Mouse (Mus musculus): ENCODE data around the gene Cnksr1. TPM values are rescaled to one million over a fixed set of nuclear protein-coding genes. Genes with fewer than 3 reads are reported as not detected.

The Cnksr1 gene
- total RNA-seq, 1 experiment, result 1.7 TPM

DNA sequence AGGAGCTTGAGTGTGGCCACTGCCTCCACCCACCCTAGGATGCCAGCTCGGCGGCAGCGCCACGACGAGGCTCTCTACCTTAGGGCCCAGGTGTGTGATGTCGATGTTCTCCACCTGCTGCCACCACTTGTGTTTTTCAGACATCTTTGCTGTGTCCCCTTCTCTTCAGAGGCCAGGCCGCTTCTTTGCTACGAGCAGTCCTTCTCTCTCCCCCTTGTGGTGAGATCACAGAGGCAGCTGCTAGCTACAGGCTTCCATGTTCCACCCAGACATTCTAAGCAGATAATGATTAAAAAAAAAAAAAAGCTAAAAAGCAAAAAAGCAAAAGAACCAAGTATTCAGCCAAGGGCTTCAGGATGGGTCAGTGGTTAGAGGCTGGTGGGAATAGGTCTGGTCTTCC lies 11.0 kb downstream of the Cnksr1 start, which contains the start of gene Catsper4:
Gene Catsper4, minus strand, starts transcription at position 190 of the 400 bp plus-strand sequence.
- Histone ChIP-seq H3K27ac (ENCODE audit: insufficient read depth, low read depth, low read length, poor library complexity, severe bottlenecking) (no peak within 1 kb of the TSS), H3K4me1 (ENCODE audit: control insufficient read depth in 2 of 2, insufficient read depth in 2 of 2, low read length in 2 of 2, poor library complexity in 1 of 2) (peaks cover 0 to 3% of the 10 kb centered on the region in 2 experiments; a peak in 1 of 4 replicates), H3K4me3 (ENCODE audit: insufficient read depth in 1 of 2, low read depth in 1 of 2, low read length in 2 of 2, poor library complexity in 1 of 2, severe bottlenecking in 1 of 2) (no peak within 1 kb of the TSS), H3K9me3 (ENCODE audit: control insufficient read depth, insufficient read depth, low read depth, low read length) (no peaks in the 10 kb centered on the region), H3K36me3 (ENCODE audit: control insufficient read depth, insufficient read depth, low read length, poor library complexity, severe bottlenecking) (no peaks in the 10 kb centered on the region), H3K9ac (ENCODE audit: insufficient read depth, low read depth, low read length, poor library complexity, severe bottlenecking) (no peak within 1 kb of the TSS)
- no peak for DNase-seq (ENCODE audit: low read depth, low spot score)
- in situ Hi-C loops (cut with MboI; ENCODE audit: low sequenced_read_pairs in 2 of 2, unreplicated experiment in 2 of 2), result no loop called here
- TF ChIP-seq MAFK (IDR thresholded peaks at IDR 0.05; ENCODE audit: insufficient read depth, low read depth, low read length), result no peak
- no peak for TF ChIP-seq ZC3H11A (IDR thresholded peaks at IDR 0.05; ENCODE audit: borderline replicate concordance, low read depth, low read length)
- TF ChIP-seq ZNF384 (IDR thresholded peaks at IDR 0.05; ENCODE audit: low read depth, low read length), result no peak
- TF ChIP-seq CHD2 (IDR thresholded peaks at IDR 0.05; ENCODE audit: low read depth, low read length), result no peak
- no peak for TF ChIP-seq HCFC1 (IDR thresholded peaks at IDR 0.05; ENCODE audit: borderline replicate concordance, insufficient read depth, low read length)

DNA sequence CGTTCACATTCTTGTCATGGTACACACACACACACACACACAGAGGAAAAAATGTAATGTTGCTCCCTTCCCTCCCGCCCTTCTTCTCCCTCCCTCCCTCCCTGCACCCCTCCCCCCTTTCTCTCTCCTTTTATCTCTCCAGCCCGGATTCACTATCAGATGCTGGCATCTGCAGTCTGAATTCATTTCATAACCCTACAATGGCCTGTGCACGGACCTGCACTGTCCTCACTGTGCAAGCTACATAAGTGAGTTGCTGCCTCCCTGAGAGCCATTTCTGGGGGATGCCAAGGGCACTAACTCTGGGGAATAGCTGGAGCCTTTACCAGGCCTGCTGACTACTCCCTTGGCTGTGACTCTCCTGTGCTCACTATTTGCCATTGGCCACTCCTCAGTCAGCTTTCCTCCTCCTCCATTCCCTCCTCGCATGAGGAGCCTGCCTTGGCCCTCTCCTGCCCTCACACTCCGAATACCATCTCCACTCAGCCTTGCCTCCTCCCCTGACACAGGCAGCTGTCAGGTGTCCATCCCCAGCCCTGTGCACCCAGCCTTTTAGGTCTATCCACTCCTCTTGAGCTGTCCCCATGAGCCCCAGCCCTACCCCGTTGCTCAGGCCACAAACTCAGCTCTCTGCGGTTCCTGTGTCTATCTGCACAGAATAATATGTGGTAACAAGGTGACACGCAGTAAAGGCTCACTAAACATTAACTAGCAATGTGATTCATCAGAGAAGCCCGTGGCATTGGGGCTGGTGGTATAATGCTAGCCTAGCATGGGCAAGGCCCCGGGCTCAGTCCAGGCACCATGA lies 15.2 kb downstream of the Cnksr1 start:
- no peak overlapping the region for H3K27ac ChIP-seq (ENCODE audit: insufficient read depth, low read depth, low read length, poor library complexity, severe bottlenecking)
- no peaks in the 10 kb centered on the region for H3K9me3 ChIP-seq (ENCODE audit: control insufficient read depth, insufficient read depth, low read depth, low read length)
- no peak overlapping the region for H3K9ac ChIP-seq (ENCODE audit: insufficient read depth, low read depth, low read length, poor library complexity, severe bottlenecking)
- no peaks in the 10 kb centered on the region for H3K4me1 ChIP-seq (ENCODE audit: control insufficient read depth in 2 of 2, insufficient read depth in 2 of 2, low read length in 2 of 2, poor library complexity in 1 of 2)
- H3K4me3 ChIP-seq (ENCODE audit: insufficient read depth in 1 of 2, low read depth in 1 of 2, low read length in 2 of 2, poor library complexity in 1 of 2, severe bottlenecking in 1 of 2), result no peak overlapping the region
- no peak for DNase-seq (ENCODE audit: low read depth, low spot score)
- TF ChIP-seq MAFK (IDR thresholded peaks at IDR 0.05; ENCODE audit: insufficient read depth, low read depth, low read length), result no peak
- TF ChIP-seq CHD2 (IDR thresholded peaks at IDR 0.05; ENCODE audit: low read depth, low read length), result no peak
- no peak for TF ChIP-seq ZNF384 (IDR thresholded peaks at IDR 0.05; ENCODE audit: low read depth, low read length)
- in situ Hi-C loops (cut with MboI; ENCODE audit: low sequenced_read_pairs in 2 of 2, unreplicated experiment in 2 of 2), result no loop called here
- no peaks in the 10 kb centered on the region for H3K36me3 ChIP-seq (ENCODE audit: control insufficient read depth, insufficient read depth, low read length, poor library complexity, severe bottlenecking)

DNA sequence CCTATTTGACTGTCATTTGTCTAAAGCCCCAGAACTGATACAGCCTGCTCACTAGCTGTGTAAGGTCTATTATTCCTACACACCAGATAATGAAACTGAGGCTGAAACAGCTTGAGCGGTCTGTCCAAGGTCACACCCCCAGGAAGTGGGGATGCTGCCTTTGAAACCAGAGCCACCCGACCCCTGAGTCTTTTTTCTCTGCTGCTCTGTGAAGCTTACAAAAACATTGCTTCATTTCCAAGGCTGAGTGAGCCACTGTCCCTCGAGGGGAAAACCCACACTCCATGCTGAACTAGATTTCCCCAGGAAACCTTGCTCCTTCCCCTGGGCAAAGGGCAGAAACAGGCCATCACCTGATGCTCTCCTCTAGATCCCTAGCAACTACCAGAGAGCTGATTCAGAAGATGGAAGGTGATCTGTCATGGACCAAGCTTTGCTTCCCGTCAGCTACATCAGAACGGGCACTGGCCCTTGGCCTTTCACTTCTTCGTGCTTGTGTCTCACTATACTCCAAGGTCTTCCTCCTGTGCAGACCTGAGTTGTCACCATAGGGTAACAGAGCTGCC lies 31.6 kb downstream of the Cnksr1 start:
- DNase-seq (ENCODE audit: low read depth, low spot score), result no peak

DNA sequence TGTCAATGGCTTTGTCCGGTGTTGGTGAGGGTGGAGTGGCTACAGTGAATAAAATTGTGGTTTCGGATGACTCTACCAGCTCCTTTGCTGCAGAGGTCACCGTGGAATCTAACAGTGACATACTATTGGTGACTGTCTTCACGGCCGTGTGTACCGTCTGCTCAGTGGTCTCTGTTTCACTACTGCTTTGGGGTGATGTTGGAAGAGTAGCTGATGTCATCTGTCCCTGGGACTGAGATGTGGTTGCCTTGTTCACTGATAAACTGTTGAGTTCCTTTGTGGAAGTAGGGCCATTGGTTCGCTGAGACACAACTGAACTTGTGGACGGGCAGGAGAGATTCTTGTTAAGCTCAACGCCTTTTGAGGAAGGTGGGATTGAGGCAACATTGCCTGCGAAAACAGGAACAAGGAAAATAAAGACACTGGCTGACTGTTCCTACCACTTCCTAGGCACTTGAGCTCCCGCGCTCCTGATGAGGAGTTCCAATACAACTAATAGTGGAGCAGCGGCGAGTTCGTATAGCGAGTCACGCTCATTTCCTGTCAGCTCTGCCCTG lies 34.8 kb downstream of the Cnksr1 start:
- Histone ChIP-seq H3K4me1 (ENCODE audit: control insufficient read depth in 2 of 2, insufficient read depth in 2 of 2, low read length in 2 of 2, poor library complexity in 1 of 2) (peaks cover 1 to 12% of the 10 kb centered on the region in 2 experiments; a peak in 1 of 4 replicates), H3K27ac (ENCODE audit: insufficient read depth, low read depth, low read length, poor library complexity, severe bottlenecking) (no peak overlapping the region), H3K36me3 (ENCODE audit: control insufficient read depth, insufficient read depth, low read length, poor library complexity, severe bottlenecking) (no peaks in the 10 kb centered on the region), H3K4me3 (ENCODE audit: insufficient read depth in 1 of 2, low read depth in 1 of 2, low read length in 2 of 2, poor library complexity in 1 of 2, severe bottlenecking in 1 of 2) (no peak overlapping the region), H3K9ac (ENCODE audit: insufficient read depth, low read depth, low read length, poor library complexity, severe bottlenecking) (no peak overlapping the region), H3K9me3 (ENCODE audit: control insufficient read depth, insufficient read depth, low read depth, low read length) (no peaks in the 10 kb centered on the region)
- in situ Hi-C loops (cut with MboI; ENCODE audit: low sequenced_read_pairs in 2 of 2, unreplicated experiment in 2 of 2), result no loop called here
- no peak for TF ChIP-seq ZC3H11A (IDR thresholded peaks at IDR 0.05; ENCODE audit: borderline replicate concordance, low read depth, low read length)
- no peak for TF ChIP-seq CHD2 (IDR thresholded peaks at IDR 0.05; ENCODE audit: low read depth, low read length)
- TF ChIP-seq MAFK (IDR thresholded peaks at IDR 0.05; ENCODE audit: insufficient read depth, low read depth, low read length), result no peak
- no peak for TF ChIP-seq HCFC1 (IDR thresholded peaks at IDR 0.05; ENCODE audit: borderline replicate concordance, insufficient read depth, low read length)
- no peak for DNase-seq (ENCODE audit: low read depth, low spot score)

More for the DNA sequence above, 31.6 kb downstream of the Cnksr1 start:
- H3K4me3 ChIP-seq (ENCODE audit: insufficient read depth in 1 of 2, low read depth in 1 of 2, low read length in 2 of 2, poor library complexity in 1 of 2, severe bottlenecking in 1 of 2), result no peak overlapping the region
- H3K36me3 ChIP-seq (ENCODE audit: control insufficient read depth, insufficient read depth, low read length, poor library complexity, severe bottlenecking), result no peaks in the 10 kb centered on the region
- in situ Hi-C loops (cut with MboI; ENCODE audit: low sequenced_read_pairs in 2 of 2, unreplicated experiment in 2 of 2), result no loop called here
- no peaks in the 10 kb centered on the region for H3K9me3 ChIP-seq (ENCODE audit: control insufficient read depth, insufficient read depth, low read depth, low read length)
- H3K27ac ChIP-seq (ENCODE audit: insufficient read depth, low read depth, low read length, poor library complexity, severe bottlenecking), result no peak overlapping the region
- no peak for TF ChIP-seq HCFC1 (IDR thresholded peaks at IDR 0.05; ENCODE audit: borderline replicate concordance, insufficient read depth, low read length)
- TF ChIP-seq ZNF384 (IDR thresholded peaks at IDR 0.05; ENCODE audit: low read depth, low read length), result no peak
- TF ChIP-seq CHD2 (IDR thresholded peaks at IDR 0.05; ENCODE audit: low read depth, low read length), result no peak
- no peak for TF ChIP-seq ZC3H11A (IDR thresholded peaks at IDR 0.05; ENCODE audit: borderline replicate concordance, low read depth, low read length)
- TF ChIP-seq MAFK (IDR thresholded peaks at IDR 0.05; ENCODE audit: insufficient read depth, low read depth, low read length), result no peak
- no peak overlapping the region for H3K9ac ChIP-seq (ENCODE audit: insufficient read depth, low read depth, low read length, poor library complexity, severe bottlenecking)
- H3K4me1 ChIP-seq (ENCODE audit: control insufficient read depth in 2 of 2, insufficient read depth in 2 of 2, low read length in 2 of 2, poor library complexity in 1 of 2), result peaks cover 0 to 15% of the 10 kb centered on the region in 2 experiments; a peak in 1 of 4 replicates

Data from ES-E14 (cell line).